In genomic region chr5:142924336-142924959, GRCm38 (mm10) we compare ENCODE assay signal across 30 mouse cellular contexts. TPM values are rescaled to one million over a fixed set of nuclear protein-coding genes. Genes with fewer than 3 reads are reported as not detected.
DNase-seq lines count a peak whose midpoint lies in the region; ATAC-seq and TF ChIP-seq lines count a peak whose summit lies in the region.
"Had no signal": no experiment of that assay in that cellular context is flagged by ENCODE, and none has a peak within 500 bp of the region (broad histone marks: within the 10 kb centered on the region; RNA-seq: fewer than 3 reads in every experiment).

No protein-coding gene starts in this region.

- no peak for TF ChIP-seq CTCF in brain, embryonic 14.5 days (IDR thresholded peaks at IDR 0.05; ENCODE audit: borderline replicate concordance, extremely low read depth, insufficient read depth, insufficient read length)

- H3K9me3 ChIP-seq in liver, embryonic 11.5 days (ENCODE audit: control insufficient read depth, low read length): no peaks in the 10 kb centered on the region
- no peaks in the 10 kb centered on the region for H3K9me3 ChIP-seq in liver, embryonic 15.5 days (replicated peaks)
- H3K9me3 ChIP-seq: embryonic facial prominence, embryonic 13.5 days; forebrain, embryonic 15.5 days; G1E; hindbrain, embryonic 15.5 days; limb, embryonic 12.5 days; midbrain, embryonic 15.5 days had no signal

- H3K4me3 ChIP-seq in liver, embryonic 11.5 days (ENCODE audit: low read depth, low read length): no peak overlapping the region
- H3K4me3 ChIP-seq in liver, embryonic 15.5 days (replicated peaks): no peak overlapping the region
- H3K4me3 ChIP-seq: embryonic facial prominence, embryonic 13.5 days; erythroblast, embryonic 14.5 days; forebrain, embryonic 15.5 days; hindbrain, embryonic 15.5 days; limb, embryonic 12.5 days; midbrain, embryonic 15.5 days; myocyte had no signal

- no peaks in the 10 kb centered on the region for H3K27me3 ChIP-seq in liver, embryonic 11.5 days (replicated peaks; ENCODE audit: control insufficient read depth, insufficient read depth, low read length)
- no peaks in the 10 kb centered on the region for H3K27me3 ChIP-seq in liver, embryonic 15.5 days
- H3K27me3 ChIP-seq: embryonic facial prominence, embryonic 13.5 days; forebrain, embryonic 15.5 days; limb, embryonic 12.5 days; Patski had no signal

- WGBS in liver, embryonic 11.5 days: 66% methylated on average over 12 of the region's 12 CpGs
- WGBS in liver, embryonic 15.5 days (ENCODE audit: insufficient replicate concordance): 60% methylated on average over 12 of the region's 12 CpGs

- intact Hi-C loops in left cerebral cortex, postnatal 25 days (cut with DNase I): no loop called here

- H3K9ac ChIP-seq in liver, embryonic 11.5 days (ENCODE audit: low read depth, low read length): no peak overlapping the region
- no peak overlapping the region for H3K9ac ChIP-seq in liver, embryonic 15.5 days
- H3K9ac ChIP-seq: embryonic facial prominence, embryonic 13.5 days; forebrain, embryonic 15.5 days; hindbrain, embryonic 15.5 days; limb, embryonic 12.5 days; midbrain, embryonic 15.5 days had no signal

- ATAC-seq in liver, embryonic 11.5 days (replicated peaks; ENCODE audit: low FRiP score): no peak
- no peak for ATAC-seq in liver, embryonic 15.5 days (ENCODE audit: insufficient read depth)
- ATAC-seq: activated CD4-positive, CD25-positive, alpha-beta regulatory T cell, adult 4 months; forebrain, embryonic 15.5 days; lung, postnatal 0 days; midbrain, embryonic 15.5 days; Patski had no signal

- H3K36me3 ChIP-seq in liver, embryonic 11.5 days (ENCODE audit: control insufficient read depth, insufficient read depth, low read length): no peaks in the 10 kb centered on the region
- H3K36me3 ChIP-seq in liver, embryonic 15.5 days (replicated peaks): no peaks in the 10 kb centered on the region
- H3K36me3 ChIP-seq: embryonic facial prominence, embryonic 13.5 days; forebrain, embryonic 15.5 days; G1E; hindbrain, embryonic 15.5 days; limb, embryonic 12.5 days; midbrain, embryonic 15.5 days had no signal

- H3K27ac ChIP-seq in liver, embryonic 11.5 days (ENCODE audit: low read depth, low read length): 0 out of 2 replicates have a peak overlapping the region, but pooled peaks have one; percentile 15
- 0 out of 2 replicates have a peak overlapping the region, but pooled peaks have one; percentile 26 for H3K27ac ChIP-seq in liver, embryonic 15.5 days (replicated peaks)
- H3K27ac ChIP-seq: embryonic facial prominence, embryonic 13.5 days; forebrain, embryonic 15.5 days; hindbrain, embryonic 15.5 days; kidney, postnatal 0 days; limb, embryonic 12.5 days; macrophage; midbrain, embryonic 15.5 days had no signal

- H3K4me2 ChIP-seq in liver, embryonic 11.5 days: no peak overlapping the region
- no peak overlapping the region for H3K4me2 ChIP-seq in liver, embryonic 15.5 days
- H3K4me2 ChIP-seq: embryonic facial prominence, embryonic 13.5 days; forebrain, embryonic 15.5 days; hindbrain, embryonic 15.5 days; limb, embryonic 12.5 days; midbrain, embryonic 15.5 days had no signal

- TF ChIP-seq POLR2A in brain, embryonic 14.5 days (IDR thresholded peaks at IDR 0.05; ENCODE audit: borderline replicate concordance, extremely low read depth, insufficient read depth, insufficient read length, poor library complexity, severe bottlenecking): no peak

- peaks cover 63% of the 10 kb centered on the region for H3K4me1 ChIP-seq in liver, embryonic 11.5 days (replicated peaks; ENCODE audit: control insufficient read depth, insufficient read depth, low read length)
- peaks cover 95% of the 10 kb centered on the region for H3K4me1 ChIP-seq in liver, embryonic 15.5 days (replicated peaks)

- DNase-seq in liver, embryonic 11.5 days (ENCODE audit: low spot score): no peak
- DNase-seq in liver (no peak), ES-CJ7 (ENCODE audit: low read depth, low spot score) (peak; percentile 94)
- peak; percentile 24 for DNase-seq in brain, embryonic 14.5 days (ENCODE audit: low read depth)
- DNase-seq in gastrocnemius, postnatal 4 days (ENCODE audit: low spot score in 2 of 2): no peak
- no peak for DNase-seq in right cerebral cortex, postnatal 25 days
- no peak for DNase-seq in left cerebral cortex, postnatal 25 days (ENCODE audit: low spot score in 2 of 2)
- DNase-seq: adrenal gland, adult 8-10 months; cerebellum, adult 2 months; cerebellum, postnatal 36 days; embryo, embryonic 11 days; gastrocnemius, postnatal 10 days; heart, adult 18-20 months; heart, postnatal 36 days; kidney, adult 11 months; thymus, adult 2 months had no signal

RNA-seq across cellular contexts. Expression of gene Actb, which starts 17.9 kb away (rescaled TPM):
- 11,958 and 12,749 TPM in 2 replicates for polyA plus RNA-seq in liver, embryonic 11.5 days (2014; fragmentation: Nextera tagmentation; extraction: Ambion mirVana)
- polyA plus RNA-seq in brain, embryonic 14.5 days (2012; rRNA removed): 3,867 and 5,124 TPM in 2 replicates
- 5,733 and 6,728 TPM in 2 replicates for polyA plus RNA-seq in liver, embryonic 15.5 days (2015; fragmentation: Nextera tagmentation; extraction: Ambion mirVana)
- total RNA-seq in gastrocnemius, postnatal 4 days (2021): 1,000 to 10,000 TPM; 2,802 to 2,810 TPM
- 1,000 to 10,000 TPM; 2,451 to 2,479 TPM for total RNA-seq in left cerebral cortex, postnatal 25 days (2021)

RNA-seq across cellular contexts. Expression of gene Fbxl18, which starts 29.2 kb away (rescaled TPM):
- polyA plus RNA-seq in liver, embryonic 11.5 days (2014; fragmentation: Nextera tagmentation; extraction: Ambion mirVana): 6.7 TPM in 2 replicates
- polyA plus RNA-seq in brain, embryonic 14.5 days (2012; rRNA removed): 28.5 and 34.8 TPM in 2 replicates
- polyA plus RNA-seq in liver, embryonic 15.5 days (2015; fragmentation: Nextera tagmentation; extraction: Ambion mirVana): 3.3 and 4.2 TPM in 2 replicates
- total RNA-seq in gastrocnemius, postnatal 4 days (2021): 1 to 10 TPM; 9.7 to 9.8 TPM
- total RNA-seq in left cerebral cortex, postnatal 25 days (2021): 10 to 100 TPM; 32.5 to 33.7 TPM

RNA-seq across cellular contexts. Expression of gene Fscn1, which starts 35.7 kb away (rescaled TPM):
- 142 and 148 TPM in 2 replicates for polyA plus RNA-seq in liver, embryonic 11.5 days (2014; fragmentation: Nextera tagmentation; extraction: Ambion mirVana)
- polyA plus RNA-seq in brain, embryonic 14.5 days (2012; rRNA removed): 634 and 658 TPM in 2 replicates
- polyA plus RNA-seq in liver, embryonic 15.5 days (2015; fragmentation: Nextera tagmentation; extraction: Ambion mirVana): 23.0 and 23.4 TPM in 2 replicates
- total RNA-seq in gastrocnemius, postnatal 4 days (2021): 100 to 1,000 TPM; 182 to 208 TPM
- 100 to 1,000 TPM; 384 to 450 TPM for total RNA-seq in left cerebral cortex, postnatal 25 days (2021)
- total RNA-seq: G1E had no signal
- polyA plus RNA-seq: G1E had no signal

Comparison
In these comparisons a context has a peak if more than half of its experiments do, and no peak if none do; other contexts are left out.
1. DNase-seq: peak in ES-CJ7 (single experiment) and brain, embryonic 14.5 days (single experiment); none in liver, embryonic 11.5 days (single experiment), liver (single experiment), gastrocnemius, postnatal 4 days (0 of 2), right cerebral cortex, postnatal 25 days (single experiment) and left cerebral cortex, postnatal 25 days (0 of 2).